Mouse (Mus musculus): ENCODE data around the gene Cd248.

DNA sequence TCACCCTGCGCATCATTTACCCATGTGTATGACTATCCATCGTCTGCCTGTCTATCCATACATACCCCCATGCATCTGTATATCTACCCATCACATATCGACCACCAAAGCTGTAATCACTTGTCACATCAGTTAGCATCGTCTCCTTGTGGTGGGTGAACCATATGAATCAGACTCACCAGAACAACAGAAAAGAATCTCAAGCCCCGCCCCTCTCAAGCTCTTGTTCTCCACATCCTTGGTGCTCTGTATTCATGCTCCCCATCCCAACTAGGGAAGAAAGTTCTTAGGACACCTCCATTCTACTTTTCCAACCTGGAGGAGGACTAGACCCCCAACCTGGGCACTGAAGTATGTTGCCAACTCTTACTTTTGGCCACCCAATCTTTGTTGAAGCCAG, 5.8 kb upstream of the Cd248 start:
- TF ChIP-seq POLR2A (IDR thresholded peaks at IDR 0.05; ENCODE audit: extremely low read depth, insufficient read depth, low read length) (no peak), CTCF (IDR thresholded peaks at IDR 0.05; ENCODE audit: extremely low read depth, insufficient read depth, low read length) (no peak)
